Mouse (Mus musculus): ENCODE data around the gene Fam107b. TPM values are rescaled to one million over a fixed set of nuclear protein-coding genes. Genes with fewer than 3 reads are reported as not detected.

Fam107b gene
- 22.0 and 34.4 TPM in 2 replicates for polyA plus RNA-seq (2015; fragmentation: Nextera tagmentation; extraction: Ambion mirVana)

- H3K27ac ChIP-seq (ENCODE audit: low read length): no peak within 1 kb of the TSS
- H3K4me2 ChIP-seq (ENCODE audit: low read depth, low read length): no peak within 1 kb of the TSS
- H3K4me1 ChIP-seq (ENCODE audit: control insufficient read depth, insufficient read depth, low read length): no peaks in the 10 kb centered on the region
- H3K27me3 ChIP-seq (ENCODE audit: control insufficient read depth, insufficient read depth, low read length): no peaks in the 10 kb centered on the region
- no peaks in the 10 kb centered on the region for H3K36me3 ChIP-seq (ENCODE audit: control insufficient read depth, insufficient read depth)
- no peak within 1 kb of the TSS for H3K4me3 ChIP-seq (ENCODE audit: low read length)
- no peak within 1 kb of the TSS for H3K9ac ChIP-seq (ENCODE audit: low read length)
- no peaks in the 10 kb centered on the region for H3K9me3 ChIP-seq (replicated peaks; ENCODE audit: control insufficient read depth, low read length)
- ATAC-seq (replicated peaks; ENCODE audit: extremely low read depth, insufficient read depth, low FRiP score): no peak
- 59% methylated on average over 12 of the region's 12 CpGs for WGBS
Measured at GRCm38 (mm10) chr2:3570186-3570585, at the start of gene Fam107b. Gene Fam107b (plus strand): TSS chr2:3570488.

- Histone ChIP-seq H3K4me3 (ENCODE audit: low read length) (no peak overlapping the region), H3K4me2 (ENCODE audit: low read depth, low read length) (no peak overlapping the region), H3K4me1 (ENCODE audit: control insufficient read depth, insufficient read depth, low read length) (no peaks in the 10 kb centered on the region), H3K36me3 (ENCODE audit: control insufficient read depth, insufficient read depth) (no peaks in the 10 kb centered on the region), H3K27ac (ENCODE audit: low read length) (no peak overlapping the region), H3K9me3 (replicated peaks; ENCODE audit: control insufficient read depth, low read length) (no peaks in the 10 kb centered on the region), H3K27me3 (ENCODE audit: control insufficient read depth, insufficient read depth, low read length) (no peaks in the 10 kb centered on the region), H3K9ac (ENCODE audit: low read length) (no peak overlapping the region)
- WGBS: 70% methylated on average over 4 of the region's 4 CpGs
- ATAC-seq (replicated peaks; ENCODE audit: extremely low read depth, insufficient read depth, low FRiP score): no peak
Measured at GRCm38 (mm10) chr2:3522558-3522957, 47.7 kb upstream of the Fam107b start.

GRCm38 (mm10) chr2:3526288-3526687, 44.0 kb upstream of the Fam107b start:
- no peaks in the 10 kb centered on the region for H3K4me1 ChIP-seq (ENCODE audit: control insufficient read depth, insufficient read depth, low read length)
- H3K9me3 ChIP-seq (replicated peaks; ENCODE audit: control insufficient read depth, low read length): no peaks in the 10 kb centered on the region
- no peak overlapping the region for H3K4me3 ChIP-seq (ENCODE audit: low read length)
- H3K9ac ChIP-seq (ENCODE audit: low read length): no peak overlapping the region
- H3K36me3 ChIP-seq (ENCODE audit: control insufficient read depth, insufficient read depth): no peaks in the 10 kb centered on the region
- H3K27ac ChIP-seq (ENCODE audit: low read length): no peak overlapping the region
- no peaks in the 10 kb centered on the region for H3K27me3 ChIP-seq (ENCODE audit: control insufficient read depth, insufficient read depth, low read length)
- WGBS: 77% methylated on average over 6 of the region's 6 CpGs
- no peak overlapping the region for H3K4me2 ChIP-seq (ENCODE audit: low read depth, low read length)
- ATAC-seq (replicated peaks; ENCODE audit: extremely low read depth, insufficient read depth, low FRiP score): no peak

- no peaks in the 10 kb centered on the region for H3K4me1 ChIP-seq (ENCODE audit: control insufficient read depth, insufficient read depth, low read length)
- H3K4me3 ChIP-seq (ENCODE audit: low read length): no peak overlapping the region
- no peak overlapping the region for H3K27ac ChIP-seq (ENCODE audit: low read length)
- no peaks in the 10 kb centered on the region for H3K9me3 ChIP-seq (replicated peaks; ENCODE audit: control insufficient read depth, low read length)
- H3K27me3 ChIP-seq (ENCODE audit: control insufficient read depth, insufficient read depth, low read length): no peaks in the 10 kb centered on the region
- H3K4me2 ChIP-seq (ENCODE audit: low read depth, low read length): no peak overlapping the region
- H3K9ac ChIP-seq (ENCODE audit: low read length): no peak overlapping the region
- no peak for ATAC-seq (replicated peaks; ENCODE audit: extremely low read depth, insufficient read depth, low FRiP score)
- WGBS: 59% methylated on average over 9 of the region's 9 CpGs
- no peaks in the 10 kb centered on the region for H3K36me3 ChIP-seq (ENCODE audit: control insufficient read depth, insufficient read depth)
Measured at GRCm38 (mm10) chr2:3541307-3542079, 28.8 kb upstream of the Fam107b start.

GRCm38 (mm10) chr2:3546055-3546454, 24.2 kb upstream of the Fam107b start:
- Histone ChIP-seq H3K4me1 (ENCODE audit: control insufficient read depth, insufficient read depth, low read length) (no peaks in the 10 kb centered on the region), H3K9me3 (replicated peaks; ENCODE audit: control insufficient read depth, low read length) (no peaks in the 10 kb centered on the region), H3K36me3 (ENCODE audit: control insufficient read depth, insufficient read depth) (no peaks in the 10 kb centered on the region), H3K27me3 (ENCODE audit: control insufficient read depth, insufficient read depth, low read length) (no peaks in the 10 kb centered on the region), H3K4me3 (ENCODE audit: low read length) (no peak overlapping the region), H3K27ac (ENCODE audit: low read length) (no peak overlapping the region), H3K9ac (ENCODE audit: low read length) (no peak overlapping the region), H3K4me2 (ENCODE audit: low read depth, low read length) (no peak overlapping the region)
- 39% methylated on average over 2 of the region's 2 CpGs for WGBS
- ATAC-seq (replicated peaks; ENCODE audit: extremely low read depth, insufficient read depth, low FRiP score): no peak

GRCm38 (mm10) chr2:3546588-3546987, 23.7 kb upstream of the Fam107b start:
- Histone ChIP-seq H3K36me3 (ENCODE audit: control insufficient read depth, insufficient read depth) (no peaks in the 10 kb centered on the region), H3K4me1 (ENCODE audit: control insufficient read depth, insufficient read depth, low read length) (no peaks in the 10 kb centered on the region), H3K4me2 (ENCODE audit: low read depth, low read length) (no peak overlapping the region), H3K27me3 (ENCODE audit: control insufficient read depth, insufficient read depth, low read length) (no peaks in the 10 kb centered on the region), H3K9me3 (replicated peaks; ENCODE audit: control insufficient read depth, low read length) (no peaks in the 10 kb centered on the region), H3K4me3 (ENCODE audit: low read length) (no peak overlapping the region), H3K27ac (ENCODE audit: low read length) (no peak overlapping the region), H3K9ac (ENCODE audit: low read length) (no peak overlapping the region)
- WGBS: 4% methylated on average over 4 of the region's 4 CpGs
- ATAC-seq (replicated peaks; ENCODE audit: extremely low read depth, insufficient read depth, low FRiP score): no peak

- Histone ChIP-seq H3K4me1 (ENCODE audit: control insufficient read depth, insufficient read depth, low read length) (no peaks in the 10 kb centered on the region), H3K36me3 (ENCODE audit: control insufficient read depth, insufficient read depth) (no peaks in the 10 kb centered on the region), H3K4me3 (ENCODE audit: low read length) (no peak overlapping the region), H3K27me3 (ENCODE audit: control insufficient read depth, insufficient read depth, low read length) (no peaks in the 10 kb centered on the region), H3K4me2 (ENCODE audit: low read depth, low read length) (no peak overlapping the region), H3K27ac (ENCODE audit: low read length) (no peak overlapping the region), H3K9ac (ENCODE audit: low read length) (no peak overlapping the region), H3K9me3 (replicated peaks; ENCODE audit: control insufficient read depth, low read length) (no peaks in the 10 kb centered on the region)
- 80% methylated on average over 11 of the region's 11 CpGs for WGBS
- ATAC-seq (replicated peaks; ENCODE audit: extremely low read depth, insufficient read depth, low FRiP score): no peak
Measured at GRCm38 (mm10) chr2:3570606-3571005, 318 bp downstream of the Fam107b start.

- H3K9me3 ChIP-seq (replicated peaks; ENCODE audit: control insufficient read depth, low read length): no peaks in the 10 kb centered on the region
- H3K27ac ChIP-seq (ENCODE audit: low read length): no peak overlapping the region
- H3K4me2 ChIP-seq (ENCODE audit: low read depth, low read length): no peak overlapping the region
- ATAC-seq (replicated peaks; ENCODE audit: extremely low read depth, insufficient read depth, low FRiP score): no peak
- H3K9ac ChIP-seq (ENCODE audit: low read length): no peak overlapping the region
- H3K36me3 ChIP-seq (ENCODE audit: control insufficient read depth, insufficient read depth): no peaks in the 10 kb centered on the region
- WGBS: 80% methylated on average over 7 of the region's 7 CpGs
- H3K27me3 ChIP-seq (ENCODE audit: control insufficient read depth, insufficient read depth, low read length): no peaks in the 10 kb centered on the region
- no peaks in the 10 kb centered on the region for H3K4me1 ChIP-seq (ENCODE audit: control insufficient read depth, insufficient read depth, low read length)
- no peak overlapping the region for H3K4me3 ChIP-seq (ENCODE audit: low read length)
Measured at GRCm38 (mm10) chr2:3573883-3574282, 3.6 kb downstream of the Fam107b start.

GRCm38 (mm10) chr2:3575140-3575539, 4.9 kb downstream of the Fam107b start:
- no peak overlapping the region for H3K9ac ChIP-seq (ENCODE audit: low read length)
- H3K4me3 ChIP-seq (ENCODE audit: low read length): no peak overlapping the region
- H3K9me3 ChIP-seq (replicated peaks; ENCODE audit: control insufficient read depth, low read length): no peaks in the 10 kb centered on the region
- H3K36me3 ChIP-seq (ENCODE audit: control insufficient read depth, insufficient read depth): no peaks in the 10 kb centered on the region
- H3K4me1 ChIP-seq (ENCODE audit: control insufficient read depth, insufficient read depth, low read length): no peaks in the 10 kb centered on the region
- H3K27me3 ChIP-seq (ENCODE audit: control insufficient read depth, insufficient read depth, low read length): no peaks in the 10 kb centered on the region
- no peak for ATAC-seq (replicated peaks; ENCODE audit: extremely low read depth, insufficient read depth, low FRiP score)
- no peak overlapping the region for H3K27ac ChIP-seq (ENCODE audit: low read length)
- H3K4me2 ChIP-seq (ENCODE audit: low read depth, low read length): no peak overlapping the region
- WGBS: 68% methylated on average over 1 of the region's 1 CpGs
